ENCODE assay signal across 9 mouse cellular contexts in genomic region chr2:130425112-130425511, GRCm38 (mm10). TPM values are rescaled to one million over a fixed set of nuclear protein-coding genes. Genes with fewer than 3 reads are reported as not detected.
DNase-seq lines count a peak whose midpoint lies in the region; ATAC-seq and TF ChIP-seq lines count a peak whose summit lies in the region.
"Had no signal": no experiment of that assay in that cellular context is flagged by ENCODE, and none has a peak within 500 bp of the region (broad histone marks: within the 10 kb centered on the region; RNA-seq: fewer than 3 reads in every experiment).

No protein-coding gene starts in this region.

- H3K4me3 ChIP-seq in layer of hippocampus, adult 2 months: peak overlapping the region; percentile 76
- peak overlapping the region; percentile 81 for H3K4me3 ChIP-seq in brown adipose tissue, adult 24 weeks (ENCODE audit: insufficient read depth, low read depth, low read length)
- H3K4me3 ChIP-seq in intestine, embryonic 14.5 days (ENCODE audit: low read depth, low read length): peak overlapping the region; percentile 56
- H3K4me3 ChIP-seq in midbrain, postnatal 0 days (ENCODE audit: low read depth, low read length): peak overlapping the region; percentile 86

- H3K9me3 ChIP-seq in intestine, embryonic 14.5 days (ENCODE audit: control insufficient read depth, low read length): no peaks in the 10 kb centered on the region
- no peaks in the 10 kb centered on the region for H3K9me3 ChIP-seq in midbrain, postnatal 0 days (ENCODE audit: low read length)

- no peaks in the 10 kb centered on the region for H3K27me3 ChIP-seq in intestine, embryonic 14.5 days (replicated peaks; ENCODE audit: control insufficient read depth, insufficient read depth, low read length)
- H3K27me3 ChIP-seq in midbrain, postnatal 0 days (ENCODE audit: insufficient read depth, low read length): no peaks in the 10 kb centered on the region

- ATAC-seq in intestine, embryonic 14.5 days (replicated peaks; ENCODE audit: low FRiP score, low TSS enrichment, low read depth): no peak
- no peak for ATAC-seq in midbrain, postnatal 0 days (ENCODE audit: low FRiP score)
- ATAC-seq in megakaryocyte-erythroid progenitor cell, adult 5-6 weeks (replicated peaks; ENCODE audit: low FRiP score, low TSS enrichment, poor library complexity, severe bottlenecking): no peak
- ATAC-seq in erythroid progenitor cell, adult 5-6 weeks (replicated peaks; ENCODE audit: low FRiP score, poor library complexity, severe bottlenecking): no peak

- 0 out of 2 replicates have a peak, but pooled peaks cover 13% of the 10 kb centered on the region for H3K36me3 ChIP-seq in intestine, embryonic 14.5 days (ENCODE audit: control insufficient read depth, insufficient read depth, low read length)
- H3K36me3 ChIP-seq in midbrain, postnatal 0 days (ENCODE audit: insufficient read depth, low read length): no peaks in the 10 kb centered on the region

- peak overlapping the region; percentile 64 for H3K9ac ChIP-seq in intestine, embryonic 14.5 days (ENCODE audit: low read length)
- peak overlapping the region; percentile 90 for H3K9ac ChIP-seq in midbrain, postnatal 0 days (replicated peaks; ENCODE audit: low read length, poor library complexity, severe bottlenecking)

- peaks cover 5% of the 10 kb centered on the region for H3K4me1 ChIP-seq in brown adipose tissue, adult 24 weeks (ENCODE audit: control insufficient read depth, insufficient read depth, insufficient read length, low read length)
- H3K4me1 ChIP-seq in intestine, embryonic 14.5 days (replicated peaks; ENCODE audit: control insufficient read depth, insufficient read depth, low read length): peaks cover 6% of the 10 kb centered on the region; the same call in 1 of the 2 replicates
- peaks cover 15% of the 10 kb centered on the region; the same call in 1 of the 2 replicates for H3K4me1 ChIP-seq in midbrain, postnatal 0 days (ENCODE audit: insufficient read depth, low read length)

- TF ChIP-seq CTCF in layer of hippocampus, adult 2 months (conservative IDR thresholded peaks at IDR 0.05): peak; percentile 48
- TF ChIP-seq CTCF in midbrain, postnatal 0 days (IDR thresholded peaks at IDR 0.05): peak; percentile 61

- H3K4me2 ChIP-seq in intestine, embryonic 14.5 days (ENCODE audit: low read length): peak overlapping the region; percentile 92
- peak overlapping the region; percentile 90 for H3K4me2 ChIP-seq in midbrain, postnatal 0 days (ENCODE audit: low read depth, low read length, poor library complexity, severe bottlenecking)

- peak overlapping the region; percentile 99 for H3K27ac ChIP-seq in layer of hippocampus, adult 2 months
- H3K27ac ChIP-seq in brown adipose tissue, adult 24 weeks (replicated peaks; ENCODE audit: low read depth, low read length): no peak overlapping the region
- H3K27ac ChIP-seq in intestine, embryonic 14.5 days (ENCODE audit: low read depth): 0 out of 2 replicates have a peak overlapping the region, but pooled peaks have one; percentile 88
- peak overlapping the region; percentile 97 for H3K27ac ChIP-seq in midbrain, postnatal 0 days (ENCODE audit: low read depth, low read length)

- WGBS in intestine, embryonic 14.5 days: 40% methylated on average over 5 of the region's 5 CpGs
- WGBS in midbrain, postnatal 0 days: 37% methylated on average over 5 of the region's 5 CpGs

- DNase-seq in layer of hippocampus, adult 2 months (ENCODE audit: low spot score in 2 of 2): no peak
- no peak for DNase-seq in layer of hippocampus, postnatal 25 days (ENCODE audit: extremely low spot score in 1 of 2, low spot score in 1 of 2)
- DNase-seq in intestine, embryonic 14.5 days (ENCODE audit: low spot score): no peak
- peak; percentile 59 for DNase-seq in midbrain, postnatal 0 days (ENCODE audit: low spot score)
- DNase-seq in cerebellum, adult 11-12 months: no peak

RNA-seq across cellular contexts. Expression of gene Pced1a, which starts 0.6 kb away (rescaled TPM):
- total RNA-seq in layer of hippocampus, adult 2 months (2021): 10 to 100 TPM; 23.0 to 27.3 TPM
- total RNA-seq in layer of hippocampus, postnatal 25 days (2021): 10 to 100 TPM; 22.4 to 25.4 TPM
- polyA plus RNA-seq in brown adipose tissue, adult 24 weeks (2012; ENCODE audit: insufficient read depth, insufficient read length, missing spikeins): 6.9 and 10.4 TPM in 2 replicates
- polyA plus RNA-seq in intestine, embryonic 14.5 days (2014; fragmentation: Nextera tagmentation; extraction: Ambion mirVana): 10.1 and 11.7 TPM in 2 replicates
- total RNA-seq in midbrain, postnatal 0 days (2014; rRNA removed): 27.5 and 28.8 TPM in 2 replicates
- polyA plus RNA-seq in midbrain, postnatal 0 days (2015; fragmentation: Nextera tagmentation; extraction: Ambion mirVana): 12.0 and 12.3 TPM in 2 replicates
- 5.2 and 7.4 TPM in 2 replicates for total RNA-seq in megakaryocyte-erythroid progenitor cell, adult 5-6 weeks (2014; fragmentation: Nextera tagmentation)
- 7.2 and 8.2 TPM in 2 replicates for total RNA-seq in megakaryocyte-erythroid progenitor cell, adult 5-6 weeks (2017)
- total RNA-seq in erythroid progenitor cell, adult 5-6 weeks (2015; ENCODE audit: low replicate concordance): 0.72 TPM in 1 of 2 replicates, not detected in the other
- 1.2 and 1.9 TPM in 2 replicates for total RNA-seq in erythroid progenitor cell, adult 5-6 weeks (2017; ENCODE audit: low replicate concordance)

RNA-seq across cellular contexts. Expression of gene Vps16, which starts 1.0 kb away (rescaled TPM):
- total RNA-seq in layer of hippocampus, adult 2 months (2021): 100 to 1,000 TPM in 1 of 2 experiments, 10 to 100 TPM in 1; 91.3 to 104 TPM
- 10 to 100 TPM; 91.6 to 95.2 TPM for total RNA-seq in layer of hippocampus, postnatal 25 days (2021)
- 28.7 and 31.8 TPM in 2 replicates for polyA plus RNA-seq in brown adipose tissue, adult 24 weeks (2012; ENCODE audit: insufficient read depth, insufficient read length, missing spikeins)
- 62.7 and 78.0 TPM in 2 replicates for polyA plus RNA-seq in intestine, embryonic 14.5 days (2014; fragmentation: Nextera tagmentation; extraction: Ambion mirVana)
- total RNA-seq in midbrain, postnatal 0 days (2014; rRNA removed): 81.2 and 83.6 TPM in 2 replicates
- polyA plus RNA-seq in midbrain, postnatal 0 days (2015; fragmentation: Nextera tagmentation; extraction: Ambion mirVana): 86.6 and 89.9 TPM in 2 replicates
- 150 and 199 TPM in 2 replicates for total RNA-seq in megakaryocyte-erythroid progenitor cell, adult 5-6 weeks (2014; fragmentation: Nextera tagmentation)
- 123 and 151 TPM in 2 replicates for total RNA-seq in megakaryocyte-erythroid progenitor cell, adult 5-6 weeks (2017)
- total RNA-seq in erythroid progenitor cell, adult 5-6 weeks (2015; ENCODE audit: low replicate concordance): 74.6 and 122 TPM in 2 replicates
- total RNA-seq in erythroid progenitor cell, adult 5-6 weeks (2017; ENCODE audit: low replicate concordance): 62.8 and 75.8 TPM in 2 replicates

RNA-seq across cellular contexts. Expression of gene Tmem239, which starts 18.8 kb away (rescaled TPM):
- total RNA-seq in layer of hippocampus, adult 2 months (2021): not detected
- not detected for total RNA-seq in layer of hippocampus, postnatal 25 days (2021)
- polyA plus RNA-seq in brown adipose tissue, adult 24 weeks (2012; ENCODE audit: insufficient read depth, insufficient read length, missing spikeins): not detected in 2 replicates
- polyA plus RNA-seq in intestine, embryonic 14.5 days (2014; fragmentation: Nextera tagmentation; extraction: Ambion mirVana): not detected in 2 replicates
- total RNA-seq in midbrain, postnatal 0 days (2014; rRNA removed): not detected in 2 replicates
- polyA plus RNA-seq in midbrain, postnatal 0 days (2015; fragmentation: Nextera tagmentation; extraction: Ambion mirVana): 0.12 TPM in 1 of 2 replicates, not detected in the other
- total RNA-seq in megakaryocyte-erythroid progenitor cell, adult 5-6 weeks (2014; fragmentation: Nextera tagmentation): not detected in 2 replicates
- not detected in 2 replicates for total RNA-seq in megakaryocyte-erythroid progenitor cell, adult 5-6 weeks (2017)
- not detected in 2 replicates for total RNA-seq in erythroid progenitor cell, adult 5-6 weeks (2015; ENCODE audit: low replicate concordance)
- total RNA-seq in erythroid progenitor cell, adult 5-6 weeks (2017; ENCODE audit: low replicate concordance): not detected in 2 replicates
- polyA plus RNA-seq: small intestine, adult 2 months had no signal

RNA-seq across cellular contexts. Expression of gene 1700020A23Rik, which starts 20.1 kb away (rescaled TPM):
- total RNA-seq in layer of hippocampus, adult 2 months (2021): not detected
- not detected for total RNA-seq in layer of hippocampus, postnatal 25 days (2021)
- polyA plus RNA-seq in brown adipose tissue, adult 24 weeks (2012; ENCODE audit: insufficient read depth, insufficient read length, missing spikeins): not detected in 2 replicates
- 0.52 TPM in 1 of 2 replicates, not detected in the other for polyA plus RNA-seq in intestine, embryonic 14.5 days (2014; fragmentation: Nextera tagmentation; extraction: Ambion mirVana)
- total RNA-seq in midbrain, postnatal 0 days (2014; rRNA removed): not detected in 2 replicates
- polyA plus RNA-seq in midbrain, postnatal 0 days (2015; fragmentation: Nextera tagmentation; extraction: Ambion mirVana): 0.93 TPM in 1 of 2 replicates, not detected in the other
- total RNA-seq in megakaryocyte-erythroid progenitor cell, adult 5-6 weeks (2014; fragmentation: Nextera tagmentation): not detected in 2 replicates
- not detected in 2 replicates for total RNA-seq in megakaryocyte-erythroid progenitor cell, adult 5-6 weeks (2017)
- not detected in 2 replicates for total RNA-seq in erythroid progenitor cell, adult 5-6 weeks (2015; ENCODE audit: low replicate concordance)
- total RNA-seq in erythroid progenitor cell, adult 5-6 weeks (2017; ENCODE audit: low replicate concordance): not detected in 2 replicates
- polyA plus RNA-seq: small intestine, adult 2 months had no signal

RNA-seq across cellular contexts. Expression of gene Gm28372, which starts 20.1 kb away (rescaled TPM):
- total RNA-seq in layer of hippocampus, adult 2 months (2021): not detected
- not detected for total RNA-seq in layer of hippocampus, postnatal 25 days (2021)
- polyA plus RNA-seq in brown adipose tissue, adult 24 weeks (2012; ENCODE audit: insufficient read depth, insufficient read length, missing spikeins): not detected in 2 replicates
- not detected in 2 replicates for polyA plus RNA-seq in intestine, embryonic 14.5 days (2014; fragmentation: Nextera tagmentation; extraction: Ambion mirVana)
- not detected in 2 replicates for total RNA-seq in midbrain, postnatal 0 days (2014; rRNA removed)
- 0.15 TPM in 1 of 2 replicates, not detected in the other for polyA plus RNA-seq in midbrain, postnatal 0 days (2015; fragmentation: Nextera tagmentation; extraction: Ambion mirVana)
- total RNA-seq in megakaryocyte-erythroid progenitor cell, adult 5-6 weeks (2014; fragmentation: Nextera tagmentation): not detected in 2 replicates
- not detected in 2 replicates for total RNA-seq in megakaryocyte-erythroid progenitor cell, adult 5-6 weeks (2017)
- total RNA-seq in erythroid progenitor cell, adult 5-6 weeks (2015; ENCODE audit: low replicate concordance): not detected in 2 replicates
- total RNA-seq in erythroid progenitor cell, adult 5-6 weeks (2017; ENCODE audit: low replicate concordance): not detected in 2 replicates
- polyA plus RNA-seq: small intestine, adult 2 months had no signal
